Mouse (Mus musculus) gastrocnemius, adult 18-20 months (tissue): Measurements from ENCODE around the gene Olfr955. TPM values are rescaled to one million over a fixed set of nuclear protein-coding genes. Genes with fewer than 3 reads are reported as not detected.

Source experiments
- DNase-seq: peaks from one replicate; pipeline ENCODE4 v3.0.0; 2021; ENCODE audit warnings: low spot score
- long read RNA-seq, 2 experiments: library from polyadenylated mRNA; stranded (forward); transcript quantifications; one replicate each; pipeline ENCODE4 v2.0.0; 2021
- total RNA-seq, 2 experiments: library from RNA; stranded (reverse); gene quantifications; 2 replicates each; pipeline ENCODE4 v1.2.3; 2021

The Olfr955 gene
- total RNA-seq, result not detected
- long read RNA-seq, experiment 1, result 0 reads
- long read RNA-seq, experiment 2, result 0 reads

DNA sequence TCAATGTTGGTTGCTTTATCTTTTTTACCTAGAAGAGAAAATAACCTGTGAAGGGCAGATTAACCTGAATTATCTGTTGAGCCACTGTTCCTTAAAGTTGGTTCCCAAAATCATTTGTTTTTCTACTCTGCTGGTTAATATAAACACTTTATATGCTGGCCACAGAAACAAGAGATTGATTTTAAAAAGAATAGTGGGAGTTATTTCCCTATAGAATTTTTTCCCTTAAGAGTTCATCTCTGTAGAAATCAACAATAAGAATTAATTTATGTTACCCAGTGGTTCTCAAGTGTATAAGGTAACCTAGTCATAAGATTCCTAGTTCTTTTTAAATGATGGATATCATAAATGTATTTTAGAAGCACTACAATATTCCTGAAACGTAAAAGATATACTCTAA, at the start of gene Olfr955:
Gene Olfr955, minus strand, starts transcription at position 101 of the 400 bp plus-strand sequence.
- no peak for DNase-seq

DNA sequence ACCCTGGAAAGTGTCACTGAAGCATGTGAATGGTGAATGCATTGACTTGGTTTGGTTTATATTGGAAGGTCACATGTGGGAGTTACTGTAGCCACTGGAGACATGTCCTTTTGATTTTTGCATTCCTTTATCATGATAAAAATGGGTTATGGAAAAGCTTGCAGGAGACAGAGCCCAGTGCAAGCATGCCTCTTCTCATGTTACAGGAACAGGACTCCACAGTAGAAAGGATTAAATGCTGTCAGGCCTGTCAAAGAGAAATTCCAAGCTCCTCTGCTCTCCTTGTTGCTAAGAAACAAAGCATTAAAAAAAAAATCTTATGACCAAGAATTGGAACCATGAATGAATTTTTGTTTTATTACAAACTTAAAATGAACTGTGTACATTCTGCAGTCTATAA, 46.9 kb upstream of the Olfr955 start:
- no peak for DNase-seq

- DNase-seq, result no peak
Observed at GRCm38 (mm10) chr9:39515531-39515930, 43.8 kb upstream of the Olfr955 start, which contains the start of gene Olfr957. Gene Olfr957, minus strand, starts transcription at chr9:39515809.

DNA sequence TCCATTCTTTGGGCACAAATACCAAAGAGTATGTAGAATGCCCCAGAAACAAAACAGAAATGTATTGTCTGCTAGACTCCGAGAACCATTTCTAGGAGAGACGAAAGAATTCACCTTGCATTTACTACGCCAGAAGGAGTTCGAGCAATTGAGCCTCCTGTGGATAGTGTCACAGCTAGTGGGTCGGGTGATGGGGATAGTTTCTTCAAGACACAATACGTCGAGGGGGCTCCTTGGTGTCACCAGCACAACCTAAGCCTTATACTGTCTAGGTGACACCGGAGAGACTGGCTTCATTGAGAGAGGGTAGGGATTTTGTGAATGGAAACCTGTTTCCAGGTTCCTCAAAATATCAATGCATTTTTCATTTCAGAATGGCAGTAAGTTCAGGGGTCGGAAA, 37.7 kb upstream of the Olfr955 start:
- DNase-seq, result no peak

GRCm38 (mm10) chr9:39508998-39509397, 37.3 kb upstream of the Olfr955 start:
- DNase-seq, result peak; percentile 7

DNA sequence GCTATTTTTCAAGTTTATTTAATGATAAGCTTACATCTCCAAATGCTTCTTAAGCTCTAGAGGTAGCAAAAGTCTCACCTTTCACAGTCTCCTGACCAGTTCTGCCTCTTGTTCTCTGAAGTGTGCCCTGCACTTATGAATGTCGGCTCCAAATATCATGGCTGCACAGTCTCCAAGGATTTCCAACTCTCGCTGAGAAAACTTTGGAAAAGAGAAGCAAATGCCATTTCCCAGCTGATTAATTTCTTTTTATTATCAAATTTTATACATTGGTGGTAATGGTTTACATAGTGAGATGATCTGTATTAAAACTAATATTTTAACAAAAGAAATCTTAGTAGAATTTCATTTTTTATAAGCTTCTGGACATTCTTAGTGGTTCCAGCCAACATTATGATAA, 22.2 kb upstream of the Olfr955 start, which contains the start of gene Olfr44:
Gene Olfr44, minus strand, starts transcription at position 101 of the 400 bp plus-strand sequence.
- no peak for DNase-seq

DNA sequence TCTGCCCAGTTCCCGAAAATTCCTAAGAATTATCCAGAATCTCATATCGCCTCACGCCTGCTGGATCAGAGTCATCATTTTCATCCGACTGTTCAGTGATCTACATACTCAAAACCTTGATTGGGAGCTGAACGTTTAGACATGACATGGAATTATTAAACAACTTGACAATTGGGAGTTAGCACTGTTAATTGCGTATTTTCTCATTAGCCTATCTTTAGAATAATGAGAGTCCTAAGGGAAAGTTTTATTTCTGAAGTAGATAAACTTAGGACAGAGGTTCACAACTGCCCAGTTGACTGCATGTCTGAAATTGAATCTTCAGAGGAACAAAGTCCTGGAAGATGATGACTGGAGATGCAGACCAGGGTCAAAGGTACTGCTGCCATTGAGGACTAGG, 15.3 kb downstream of the Olfr955 start, which contains the start of gene Olfr954:
Gene Olfr954, plus strand, starts transcription at position 301 of the 400 bp plus-strand sequence.
- DNase-seq, result no peak

DNA sequence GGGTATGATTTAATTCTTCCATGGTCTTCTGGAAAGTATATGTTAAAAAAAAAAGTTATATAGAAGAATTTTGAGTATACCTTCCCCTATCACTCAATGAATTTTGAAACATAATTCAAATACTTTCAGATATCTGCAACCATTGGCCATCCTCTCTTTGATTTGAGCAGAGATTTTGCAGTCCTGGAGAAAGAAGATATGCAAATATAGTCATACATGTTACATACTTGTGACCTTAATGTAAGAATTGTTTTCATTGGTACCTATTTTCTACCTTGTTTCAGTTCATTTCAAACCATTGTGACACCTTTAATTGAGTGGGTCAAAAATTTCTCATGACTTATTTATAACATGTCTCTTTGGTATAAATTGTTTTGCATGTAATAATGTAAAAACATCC, 44.7 kb downstream of the Olfr955 start, which contains the start of gene Olfr952:
Gene Olfr952, minus strand, starts transcription at position 101 of the 400 bp plus-strand sequence.
- no peak for DNase-seq

Other genes with a start within 250 kb of the Olfr955 start
- not detected for gene Olfr1537, start 221.9 kb downstream of the Olfr955 start, total RNA-seq
- not detected for gene Olfr945, start 195.1 kb downstream of the Olfr955 start, total RNA-seq
- not detected for gene Olfr948, start 145.9 kb downstream of the Olfr955 start, total RNA-seq
- not detected for gene Olfr951, start 84.5 kb downstream of the Olfr955 start, total RNA-seq
- gene Olfr952, start 44.8 kb downstream of the Olfr955 start, total RNA-seq, result not detected
- not detected for gene Olfr954, start 15.2 kb downstream of the Olfr955 start, total RNA-seq
- not detected for gene Olfr44, start 22.1 kb upstream of the Olfr955 start, total RNA-seq
- not detected for gene Olfr957, start 43.9 kb upstream of the Olfr955 start, total RNA-seq
- not detected for gene Olfr958, start 82.1 kb upstream of the Olfr955 start, total RNA-seq
- gene Olfr959, start 103.6 kb upstream of the Olfr955 start, total RNA-seq, result not detected
- under 1 TPM; 0.38 to 0.66 TPM for gene AW551984, start 132.5 kb upstream of the Olfr955 start, total RNA-seq
- gene Olfr148, start 138.7 kb upstream of the Olfr955 start, total RNA-seq, result not detected
- not detected for gene Olfr960, start 149.4 kb upstream of the Olfr955 start, total RNA-seq
- gene Olfr961, start 173.1 kb upstream of the Olfr955 start, total RNA-seq, result not detected
- gene Olfr963, start 195.3 kb upstream of the Olfr955 start, total RNA-seq, result not detected
- not detected for gene Olfr149, start 235.2 kb upstream of the Olfr955 start, total RNA-seq
- gene Olfr965, start 239.4 kb upstream of the Olfr955 start, total RNA-seq, result not detected